Mouse (Mus musculus) small intestine, adult 2 months (tissue): ENCODE measurements around the gene Snapc2. TPM values are rescaled to one million over a fixed set of nuclear protein-coding genes. Genes with fewer than 3 reads are reported as not detected.
A peak's percentile ranks its signal among the peaks of the same experiment; 100 is the strongest.

Source experiments
- H3K27ac ChIP-seq: fragments of 200-500 bp; 2 replicates; pipeline ENCODE4 v1.5.1; 2012; ENCODE audit warnings: low read depth, low read length, control low read depth, inconsistent platforms; ENCODE audit not compliant: insufficient read depth
- H3K27me3 ChIP-seq: fragments of 200-500 bp; 2 replicates; pipeline ENCODE4 v1.6.1; 2012; ENCODE audit warnings: mild to moderate bottlenecking, moderate library complexity, low read length, inconsistent platforms; ENCODE audit not compliant: control insufficient read depth, insufficient read depth
- H3K36me3 ChIP-seq: fragments of 200-500 bp; 2 replicates; pipeline ENCODE4 v1.6.1; 2012; ENCODE audit warnings: mild to moderate bottlenecking, low read length, control low read depth, inconsistent platforms; ENCODE audit not compliant: control insufficient read depth, insufficient read depth
- H3K4me1 ChIP-seq: fragments of 200-500 bp; 2 replicates; pipeline ENCODE4 v1.6.1; 2012; ENCODE audit warnings: low read length, inconsistent platforms, mixed read lengths; ENCODE audit not compliant: control insufficient read depth, insufficient read depth, insufficient read length
- H3K4me3 ChIP-seq: fragments of 200-500 bp; 2 replicates; pipeline ENCODE4 v1.5.1; 2012; ENCODE audit warnings: low read depth, mild to moderate bottlenecking, control low read depth, inconsistent platforms, low read length, moderate library complexity
- CTCF ChIP-seq: fragments of 200-500 bp; IDR thresholded peaks from 2 replicates; pipeline ENCODE4 v1.5.1; 2012; ENCODE audit warnings: low read depth, mild to moderate bottlenecking, control low read depth, inconsistent platforms, low read length, moderate library complexity, mixed read lengths; ENCODE audit not compliant: insufficient replicate concordance, insufficient read length; ENCODE audit errors: extremely low read depth
- POLR2A ChIP-seq: fragments of 200-500 bp; IDR thresholded peaks from 2 replicates; pipeline ENCODE4 v1.6.1; 2012; ENCODE audit warnings: low read depth, mild to moderate bottlenecking, control low read depth, inconsistent platforms, low read length, moderate library complexity
- WGBS: fragments of 180-500 bp; shearing (Covaris S2); methylation state at CpG from one replicate; pipeline ENCODE4 v1.1.7; 2018; 5-methylcytosine and 5-hydroxymethylcytosine counted together
- polyA plus RNA-seq: library from polyadenylated mRNA; depleted of rRNA; stranded (reverse); fragments of >200 nt; gene quantifications from 2 replicates; pipeline ENCODE4 v1.2.3, GENCODE M21; 2012; rRNA removed

Gene Snapc2
- 15.0 and 22.6 TPM in 2 replicates for polyA plus RNA-seq

- no peaks in the 10 kb centered on the region for H3K27me3 ChIP-seq
- H3K27ac ChIP-seq = peak within 1 kb of the TSS; percentile 63
- H3K4me3 ChIP-seq = peak within 1 kb of the TSS; percentile 93
- peaks cover 11% of the 10 kb centered on the region for H3K4me1 ChIP-seq
- TF ChIP-seq CTCF (no peak), POLR2A (peak; percentile 50; the same call in 1 of the 2 replicates)
- WGBS = under 1% methylated on average over 69 of the region's 69 CpGs
- H3K36me3 ChIP-seq = peaks cover 5% of the 10 kb centered on the region; the same call in 1 of the 2 replicates
Measured at GRCm38 (mm10) chr8:4252934-4253841, at the start of gene Snapc2. TSS of gene Snapc2 (plus strand) at chr8:4253080.

- no peak overlapping the region for H3K4me3 ChIP-seq
- H3K27me3 ChIP-seq = no peaks in the 10 kb centered on the region
- peaks cover 11% of the 10 kb centered on the region for H3K4me1 ChIP-seq
- no peak for TF ChIP-seq POLR2A
- TF ChIP-seq CTCF = no peak
- 0 out of 2 replicates have a peak, but pooled peaks cover 2% of the 10 kb centered on the region for H3K36me3 ChIP-seq
- no peak overlapping the region for H3K27ac ChIP-seq
- 71% methylated on average over 38 of the region's 38 CpGs for WGBS
Measured at GRCm38 (mm10) chr8:4205246-4206123, 47.4 kb upstream of the Snapc2 start.

- Histone ChIP-seq H3K27ac (no peak overlapping the region), H3K4me3 (no peak overlapping the region), H3K27me3 (no peaks in the 10 kb centered on the region), H3K4me1 (peaks cover 11% of the 10 kb centered on the region), H3K36me3 (0 out of 2 replicates have a peak, but pooled peaks cover 2% of the 10 kb centered on the region)
- 51% methylated on average over 44 of the region's 44 CpGs for WGBS
- TF ChIP-seq CTCF (no peak), POLR2A (no peak)
Measured at GRCm38 (mm10) chr8:4206182-4207015, 46.5 kb upstream of the Snapc2 start.

- no peak overlapping the region for H3K27ac ChIP-seq
Measured at GRCm38 (mm10) chr8:4207016-4207350, 45.9 kb upstream of the Snapc2 start.

GRCm38 (mm10) chr8:4211097-4211496 is 41.8 kb upstream of the Snapc2 start:
- Histone ChIP-seq H3K4me1 (peaks cover 28% of the 10 kb centered on the region), H3K27ac (no peak overlapping the region), H3K4me3 (no peak overlapping the region), H3K27me3 (peaks cover 9% of the 10 kb centered on the region; the same call in 1 of the 2 replicates), H3K36me3 (0 out of 2 replicates have a peak, but pooled peaks cover under 1% of the 10 kb centered on the region)
- 69% methylated on average over 6 of the region's 6 CpGs for WGBS
- TF ChIP-seq CTCF (no peak), POLR2A (no peak)

More at GRCm38 (mm10) chr8:4207016-4207350, 45.9 kb upstream of the Snapc2 start:
- no peak overlapping the region for H3K4me3 ChIP-seq
- 46% methylated on average over 2 of the region's 2 CpGs for WGBS
- no peaks in the 10 kb centered on the region for H3K27me3 ChIP-seq
- peaks cover 11% of the 10 kb centered on the region for H3K4me1 ChIP-seq
- TF ChIP-seq POLR2A = no peak
- no peak for TF ChIP-seq CTCF
- H3K36me3 ChIP-seq = 0 out of 2 replicates have a peak, but pooled peaks cover 2% of the 10 kb centered on the region

- Histone ChIP-seq H3K27me3 (peaks cover 26% of the 10 kb centered on the region), H3K27ac (no peak overlapping the region), H3K36me3 (no peaks in the 10 kb centered on the region), H3K4me3 (peak overlapping the region; percentile 60), H3K4me1 (peaks cover 21% of the 10 kb centered on the region)
- WGBS = 1% methylated on average over 25 of the region's 25 CpGs
- TF ChIP-seq CTCF (no peak), POLR2A (no peak)
Measured at GRCm38 (mm10) chr8:4212809-4213209, 40.1 kb upstream of the Snapc2 start.
